Mouse (Mus musculus): ENCODE data around the gene Tle6.

GRCm38 (mm10) chr10:81542727-81543460 lies 58.0 kb downstream of the Tle6 start:
- TF ChIP-seq CTCF (IDR thresholded peaks at IDR 0.05; ENCODE audit: low read depth, low read length) (no peak), TAL1 (conservative IDR thresholded peaks at IDR 0.05; ENCODE audit: low read depth, low read length) (no peak)
